Mouse (Mus musculus): ENCODE data around the gene Pde10a. TPM values are rescaled to one million over a fixed set of nuclear protein-coding genes. Genes with fewer than 3 reads are reported as not detected.

Gene Pde10a
- total and polyA plus RNA-seq, 3 experiments, result 0.04 to 0.41 (median 0.21) TPM

- Histone ChIP-seq H3K4me3 (replicated peaks in 1 of 3; ENCODE audit: low read depth in 2 of 3, low read length in 2 of 3, poor library complexity in 1 of 3) (no peak overlapping the region), H3K9me3 (replicated peaks; ENCODE audit: low read length) (no peaks in the 10 kb centered on the region), H3K4me2 (ENCODE audit: insufficient read depth, low read depth, poor library complexity, severe bottlenecking) (no peak overlapping the region), H3K79me2 (replicated peaks; ENCODE audit: control insufficient read depth, extremely low read depth, insufficient read depth, poor library complexity, severe bottlenecking) (no peaks in the 10 kb centered on the region), H3K9ac (ENCODE audit: insufficient read depth, low read depth) (no peak overlapping the region), H3K27ac (ENCODE audit: insufficient read depth, low read depth) (no peak overlapping the region), H3K36me3 (replicated peaks in 1 of 2; ENCODE audit: control insufficient read depth in 1 of 2, insufficient read depth in 1 of 2, low read length in 1 of 2) (no peaks in the 10 kb centered on the region), H3K27me3 (replicated peaks) (peaks cover 18% of the 10 kb centered on the region), H3K4me1 (ENCODE audit: control insufficient read depth in 1 of 2, insufficient read depth in 2 of 2) (peaks cover 0 to 6% of the 10 kb centered on the region in 2 experiments; a peak in 1 of 4 replicates)
- dilution Hi-C loops (cut with MboI; ENCODE audit: extremely low pct_ligation_motif_present, extremely low pct_unique_long_range_greater_than_20kb, low sequenced_read_pairs) (no loop called here), in situ Hi-C loops (cut with MboI; ENCODE audit: low pct_ligation_motif_present, low pct_unique_long_range_greater_than_20kb, low sequenced_read_pairs) (no loop called here)
- no peak for TF ChIP-seq TCF12 (IDR thresholded peaks at IDR 0.05; ENCODE audit: low read depth, low read length)
- no peak for TF ChIP-seq MEF2A (IDR thresholded peaks at IDR 0.05; ENCODE audit: borderline replicate concordance, low read depth, low read length)
- no peak for TF ChIP-seq ZC3H11A (IDR thresholded peaks at IDR 0.05; ENCODE audit: low read depth, low read length)
- TF ChIP-seq JUND (conservative IDR thresholded peaks at IDR 0.05; ENCODE audit: low read depth, low read length), result no peak
- no peak for TF ChIP-seq IRF4 (IDR thresholded peaks at IDR 0.05; ENCODE audit: low read depth, low read length)
- TF ChIP-seq ETS1 (conservative IDR thresholded peaks at IDR 0.05; ENCODE audit: low read depth, low read length), result no peak
- no peak for TF ChIP-seq CTCF (conservative IDR thresholded peaks at IDR 0.05 in 1 of 2, IDR thresholded peaks at IDR 0.05 in 1 of 2; ENCODE audit: low read depth in 2 of 2, low read length in 2 of 2)
- TF ChIP-seq GABPA (IDR thresholded peaks at IDR 0.05; ENCODE audit: insufficient replicate concordance, low read depth, low read length), result no peak
- TF ChIP-seq MAZ (IDR thresholded peaks at IDR 0.05; ENCODE audit: low read depth, low read length), result no peak
- TF ChIP-seq CHD1 (IDR thresholded peaks at IDR 0.05; ENCODE audit: low read depth, low read length), result no peak
- TF ChIP-seq CHD2 (IDR thresholded peaks at IDR 0.05; ENCODE audit: low read length), result no peak
- no peak for TF ChIP-seq SMC3 (IDR thresholded peaks at IDR 0.05; ENCODE audit: low read depth, low read length)
- no peak for TF ChIP-seq PAX5 (IDR thresholded peaks at IDR 0.05; ENCODE audit: low read length)
- TF ChIP-seq MYC (IDR thresholded peaks at IDR 0.05; ENCODE audit: low read depth, low read length), result no peak
- no peak for TF ChIP-seq MAX (IDR thresholded peaks at IDR 0.05; ENCODE audit: low read length)
- no peak for TF ChIP-seq USF1 (IDR thresholded peaks at IDR 0.05; ENCODE audit: low read depth, low read length)
- no peak for TF ChIP-seq ELF1 (IDR thresholded peaks at IDR 0.05; ENCODE audit: low read depth, low read length)
- no peak for TF ChIP-seq NRF1 (IDR thresholded peaks at IDR 0.05; ENCODE audit: low read depth, low read length)
- no peak for TF ChIP-seq MAFK (IDR thresholded peaks at IDR 0.05; ENCODE audit: insufficient replicate concordance, low read length)
- no peak for TF ChIP-seq ZNF384 (IDR thresholded peaks at IDR 0.05; ENCODE audit: low read depth, low read length)
- no peak for DNase-seq (ENCODE audit: extremely low read depth)
Observed at GRCm38 (mm10) chr17:8499564-8500117, 25.5 kb upstream of the Pde10a start.

- Histone ChIP-seq H3K27ac (ENCODE audit: insufficient read depth, low read depth) (no peak overlapping the region), H3K9ac (ENCODE audit: insufficient read depth, low read depth) (no peak overlapping the region), H3K27me3 (replicated peaks) (peaks cover 14% of the 10 kb centered on the region), H3K36me3 (replicated peaks in 1 of 2; ENCODE audit: control insufficient read depth in 1 of 2, insufficient read depth in 1 of 2, low read length in 1 of 2) (no peaks in the 10 kb centered on the region), H3K79me2 (replicated peaks; ENCODE audit: control insufficient read depth, extremely low read depth, insufficient read depth, poor library complexity, severe bottlenecking) (no peaks in the 10 kb centered on the region), H3K4me3 (replicated peaks in 1 of 3; ENCODE audit: low read depth in 2 of 3, low read length in 2 of 3, poor library complexity in 1 of 3) (no peak overlapping the region), H3K4me2 (ENCODE audit: insufficient read depth, low read depth, poor library complexity, severe bottlenecking) (no peak overlapping the region), H3K4me1 (ENCODE audit: control insufficient read depth in 1 of 2, insufficient read depth in 2 of 2) (peaks cover 0 to 14% of the 10 kb centered on the region in 2 experiments; a peak in 2 of 4 replicates), H3K9me3 (replicated peaks; ENCODE audit: low read length) (no peaks in the 10 kb centered on the region)
- TF ChIP-seq IRF4 (IDR thresholded peaks at IDR 0.05; ENCODE audit: low read depth, low read length) (no peak), NRF1 (IDR thresholded peaks at IDR 0.05; ENCODE audit: low read depth, low read length) (no peak), RCOR1 (conservative IDR thresholded peaks at IDR 0.05; ENCODE audit: low read depth, low read length) (no peak), CHD1 (IDR thresholded peaks at IDR 0.05; ENCODE audit: low read depth, low read length) (no peak), MXI1 (IDR thresholded peaks at IDR 0.05; ENCODE audit: low read depth, low read length) (no peak), EP300 (IDR thresholded peaks at IDR 0.05; ENCODE audit: low read length) (no peak), USF1 (IDR thresholded peaks at IDR 0.05; ENCODE audit: low read depth, low read length) (no peak), TBP (conservative IDR thresholded peaks at IDR 0.05; ENCODE audit: low read depth, low read length) (no peak), CTCF (conservative IDR thresholded peaks at IDR 0.05 in 1 of 2, IDR thresholded peaks at IDR 0.05 in 1 of 2; ENCODE audit: low read depth in 2 of 2, low read length in 2 of 2) (no peak), ZKSCAN1 (IDR thresholded peaks at IDR 0.05; ENCODE audit: borderline replicate concordance, low read depth, low read length) (no peak), UBTF (IDR thresholded peaks at IDR 0.05; ENCODE audit: low read depth, low read length) (no peak), MEF2A (IDR thresholded peaks at IDR 0.05; ENCODE audit: borderline replicate concordance, low read depth, low read length) (no peak), ZMIZ1 (IDR thresholded peaks at IDR 0.05; ENCODE audit: low read depth, low read length) (no peak), JUND (conservative IDR thresholded peaks at IDR 0.05; ENCODE audit: low read depth, low read length) (no peak), BHLHE40 (IDR thresholded peaks at IDR 0.05; ENCODE audit: low read depth, low read length) (no peak), ELF1 (IDR thresholded peaks at IDR 0.05; ENCODE audit: low read depth, low read length) (no peak)
- no peak for DNase-seq (ENCODE audit: extremely low read depth)
- dilution Hi-C loops (cut with MboI; ENCODE audit: extremely low pct_ligation_motif_present, extremely low pct_unique_long_range_greater_than_20kb, low sequenced_read_pairs), result no loop called here
- in situ Hi-C loops (cut with MboI; ENCODE audit: low pct_ligation_motif_present, low pct_unique_long_range_greater_than_20kb, low sequenced_read_pairs), result no loop called here
Observed at GRCm38 (mm10) chr17:8504381-8504780, 20.8 kb upstream of the Pde10a start.

Data from CH12.LX (cell line).